Mouse (Mus musculus) C2C12 (cell line): ENCODE results near the gene Glra1.

Experiments
- CEBPB ChIP-seq: IDR thresholded peaks from one replicate; pipeline ENCODE4 v1.6.1; 2011; ENCODE audit warnings: low read depth, mild to moderate bottlenecking, control low read depth, moderate library complexity
- CTCF ChIP-seq: IDR thresholded peaks from one replicate; pipeline ENCODE4 v1.5.1; 2011; ENCODE audit not compliant: control insufficient read depth, insufficient read depth, insufficient read length

DNA sequence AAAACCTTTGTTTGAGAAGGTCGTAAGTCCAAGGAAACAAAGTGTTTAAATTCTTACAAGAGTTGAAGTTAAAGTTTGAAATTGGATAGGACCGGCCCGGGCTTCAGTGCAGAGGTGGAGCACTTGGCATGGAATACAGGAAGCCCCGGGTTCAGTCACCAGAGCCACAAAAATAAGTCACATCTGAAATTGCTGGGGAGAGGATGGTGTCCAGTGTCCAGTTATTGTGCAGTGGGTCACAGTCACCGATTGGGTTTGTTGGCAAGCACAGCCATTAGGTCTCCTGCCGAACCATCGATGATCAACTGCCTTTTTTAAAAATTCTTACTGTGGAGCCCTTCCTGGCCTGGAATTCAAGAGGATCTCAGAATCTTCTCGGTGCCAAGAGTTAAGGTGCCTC is 137.2 kb downstream of the Glra1 start:
- TF ChIP-seq CTCF (no peak), CEBPB (no peak)
